Mouse (Mus musculus) adrenal gland, adult (tissue): ENCODE measurements at regions not wholly inside any gene's neighbourhood (a gene's known extent, or its start where the extent isn't known, plus 50 kb on each side); places are given as distances from the start of the nearest gene placed in this dataset.

Source experiments
- DNase-seq, 2 experiments: peaks; one replicate each; pipeline ENCODE4 v3.0.0; 2022 to 2023; ENCODE audit warnings: low spot score in 1 of 2; ENCODE audit not compliant: inconsistent age in 2 of 2

DNA sequence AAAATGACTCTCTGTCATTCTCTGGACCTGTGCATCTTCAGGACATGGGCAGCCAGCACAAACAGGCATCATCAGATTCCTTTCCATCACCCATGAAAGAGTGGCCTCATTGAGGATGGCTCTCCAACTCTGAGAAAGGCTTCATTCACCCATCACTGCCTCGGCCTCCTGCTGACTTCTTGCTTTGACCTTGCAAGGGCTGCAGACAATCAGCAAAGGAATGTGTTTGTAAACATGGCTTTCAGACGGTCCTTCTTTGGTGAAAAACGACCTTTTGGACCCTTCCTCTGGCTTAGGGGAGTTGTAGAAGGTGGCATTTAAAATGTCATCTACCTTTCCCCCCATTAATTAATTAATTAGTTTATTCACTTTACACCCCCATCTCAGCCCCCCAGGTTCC lies 134.3 kb downstream of the Moxd1 start:
- DNase-seq: no peak

DNA sequence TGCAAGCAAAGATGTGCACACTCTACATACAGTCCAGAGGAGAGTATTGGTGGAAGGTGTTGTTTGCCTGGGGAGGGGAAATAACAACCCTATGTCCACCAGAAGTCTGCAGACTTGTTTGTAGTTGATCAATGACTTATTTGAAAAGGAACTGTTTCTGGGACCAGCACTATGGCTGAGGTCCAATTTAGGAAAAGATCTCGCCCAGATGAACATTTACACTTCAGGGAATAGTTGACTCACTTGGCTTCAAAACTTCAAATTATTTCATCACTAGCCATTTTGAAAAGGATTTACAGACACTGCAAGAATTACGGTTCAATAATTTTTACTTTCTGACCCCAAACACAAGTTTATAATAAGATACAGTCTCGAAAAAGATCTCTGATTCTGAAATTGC lies 138.1 kb downstream of the Moxd1 start:
- no peak for DNase-seq

DNA sequence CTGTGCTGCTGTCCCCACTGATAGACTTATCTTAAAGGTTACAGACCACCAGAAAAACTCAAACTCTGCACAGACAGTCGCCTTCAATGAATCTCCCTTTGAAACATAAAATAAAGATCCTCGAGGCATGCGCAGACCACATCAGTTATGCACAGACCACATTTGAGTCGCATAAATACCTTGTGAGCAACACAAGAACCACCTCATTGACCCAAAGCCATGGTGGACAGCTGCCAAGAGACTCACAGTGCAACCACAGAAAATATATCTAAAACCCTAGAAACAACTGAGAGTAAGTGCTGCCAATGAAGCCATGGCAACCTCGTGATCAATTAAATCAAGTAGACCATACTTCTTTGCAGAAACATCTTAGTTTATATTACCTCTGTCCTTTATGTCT lies 142.1 kb downstream of the Moxd1 start:
- DNase-seq: no peak

DNA sequence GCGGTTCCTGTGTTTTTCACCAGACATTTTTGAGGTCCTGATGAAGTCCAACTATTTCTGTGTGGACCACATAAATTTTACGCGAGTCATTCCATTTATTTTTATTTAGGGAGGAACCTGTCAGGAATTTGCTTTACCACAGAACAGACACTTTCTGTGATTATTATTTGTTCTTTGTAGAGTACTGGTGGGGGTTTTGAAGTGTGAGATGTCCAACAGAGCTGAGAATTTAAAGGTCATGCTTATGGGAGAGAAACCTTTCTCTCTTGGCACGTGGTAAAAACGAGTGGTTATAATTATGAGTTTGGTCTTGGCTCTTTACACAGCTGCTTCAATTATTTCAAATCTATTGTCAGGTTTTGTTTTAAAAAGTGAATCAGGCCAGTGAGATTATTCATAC lies 143.7 kb downstream of the Moxd1 start:
- no peak for DNase-seq

DNA sequence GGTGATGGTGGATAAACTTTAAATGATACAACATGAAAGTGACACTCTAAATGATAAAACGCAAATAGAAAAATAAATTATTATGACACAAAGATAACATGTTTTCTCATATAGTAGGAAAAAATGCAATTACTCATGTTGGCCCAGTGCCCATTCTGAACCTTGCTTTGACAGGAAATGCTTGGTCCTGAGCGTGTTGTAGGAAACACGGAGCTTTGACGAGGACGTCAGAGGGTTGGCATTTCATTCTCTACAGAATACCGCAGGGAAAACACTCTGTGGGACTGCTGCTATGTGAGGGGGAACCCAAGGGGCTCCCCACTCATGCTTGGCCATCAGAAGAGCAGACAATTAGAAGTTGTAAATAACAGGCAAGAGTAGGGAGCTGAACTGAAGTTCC lies 150.6 kb downstream of the Moxd1 start:
- DNase-seq: peak in 1 of 2 experiments; percentile 43

DNA sequence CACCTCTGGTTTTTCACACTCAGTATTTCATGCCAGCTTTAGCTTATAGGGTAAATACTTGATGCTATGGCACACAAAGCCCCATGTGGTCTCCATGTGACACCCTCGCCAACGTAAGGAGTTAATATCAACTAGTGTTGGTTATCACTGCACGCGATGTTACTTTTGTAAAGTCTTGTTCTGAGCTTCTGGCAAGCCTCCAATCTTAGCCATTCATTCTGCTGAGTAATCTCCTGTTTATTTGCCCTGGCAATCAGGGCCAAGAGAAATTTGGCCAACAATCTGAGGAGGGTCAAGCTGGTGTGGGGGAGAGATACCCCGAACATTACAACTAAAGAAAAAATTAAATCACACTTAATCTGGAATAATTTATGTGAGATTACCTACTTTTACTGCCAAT lies 156.0 kb downstream of the Moxd1 start:
- peak; percentile 31 to 80 for DNase-seq

DNA sequence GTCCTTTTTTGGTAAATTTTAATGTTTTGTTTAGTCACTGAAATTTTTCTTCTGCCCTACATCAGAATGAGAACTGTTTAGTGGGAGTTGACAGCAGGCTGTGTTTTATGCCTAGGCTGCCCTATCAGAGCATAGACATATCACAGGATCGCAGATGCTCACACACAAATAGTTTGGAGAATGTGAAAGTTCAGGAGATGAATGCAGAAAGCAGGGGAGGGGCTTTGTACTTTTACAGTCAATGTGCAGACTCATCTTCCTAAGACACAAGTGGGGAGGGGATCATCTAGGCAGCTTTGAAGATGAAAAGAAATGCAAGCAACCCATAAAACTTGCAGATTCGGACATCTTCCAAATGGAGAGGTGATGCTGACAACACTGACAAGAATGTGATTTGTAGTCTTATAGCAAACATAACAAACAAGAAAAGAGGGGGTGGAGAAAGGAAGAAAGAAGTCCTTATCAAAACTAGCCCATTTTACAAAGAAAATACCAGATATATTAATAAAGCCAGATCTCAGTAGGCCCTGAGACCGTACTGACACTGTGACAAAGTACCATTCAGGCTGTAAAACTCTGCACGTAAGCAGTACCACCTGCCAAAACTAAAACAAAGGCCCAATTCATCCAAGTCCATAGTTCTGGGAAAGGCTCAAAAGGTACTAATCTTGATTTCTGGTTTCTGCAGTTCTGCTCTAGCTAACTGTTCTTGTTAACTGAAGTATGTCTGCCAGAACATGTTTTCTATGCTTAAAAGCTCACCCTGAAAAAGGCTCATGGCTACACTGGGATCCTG lies 157.4 kb downstream of the Moxd1 start:
- no peak for DNase-seq

DNA sequence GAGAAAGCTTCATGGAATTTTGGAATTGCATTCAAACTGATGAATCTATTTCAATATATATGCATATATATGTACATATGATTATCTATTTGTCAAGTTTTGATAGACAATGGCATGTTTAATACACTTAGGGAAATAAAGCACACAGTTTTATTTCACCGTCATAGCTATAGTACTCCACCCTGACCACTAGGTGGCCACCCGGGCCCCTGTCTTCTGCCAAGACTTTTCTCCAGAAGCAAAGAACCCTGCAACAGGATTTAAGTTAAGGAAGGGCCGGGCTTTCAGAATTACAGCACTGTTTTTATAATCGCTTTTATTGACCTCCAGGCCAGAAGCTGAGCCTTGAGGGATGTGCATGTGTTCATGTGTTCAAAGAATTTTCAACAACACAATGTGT lies 158.6 kb downstream of the Moxd1 start:
- peak; percentile 13 to 54 for DNase-seq

DNA sequence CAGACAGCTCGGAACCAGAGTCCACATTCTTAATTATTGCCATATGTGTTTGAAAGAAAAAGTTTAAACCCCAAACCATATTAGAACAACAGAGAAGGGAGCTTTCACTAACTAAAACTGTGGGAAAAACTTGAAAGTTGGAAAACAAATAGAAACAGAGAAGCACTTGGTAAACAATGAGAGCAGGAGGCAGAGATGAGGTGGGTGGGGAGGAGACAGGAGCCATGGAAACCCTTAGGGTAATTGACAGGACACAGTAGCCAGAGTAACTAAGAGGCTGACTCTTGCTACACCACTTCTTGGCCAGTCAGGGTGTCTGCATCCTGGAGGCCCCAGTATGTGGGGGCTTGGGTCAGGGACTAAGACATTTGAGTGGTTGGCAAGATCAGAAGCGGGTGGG lies 160.7 kb downstream of the Moxd1 start:
- no peak for DNase-seq

DNA sequence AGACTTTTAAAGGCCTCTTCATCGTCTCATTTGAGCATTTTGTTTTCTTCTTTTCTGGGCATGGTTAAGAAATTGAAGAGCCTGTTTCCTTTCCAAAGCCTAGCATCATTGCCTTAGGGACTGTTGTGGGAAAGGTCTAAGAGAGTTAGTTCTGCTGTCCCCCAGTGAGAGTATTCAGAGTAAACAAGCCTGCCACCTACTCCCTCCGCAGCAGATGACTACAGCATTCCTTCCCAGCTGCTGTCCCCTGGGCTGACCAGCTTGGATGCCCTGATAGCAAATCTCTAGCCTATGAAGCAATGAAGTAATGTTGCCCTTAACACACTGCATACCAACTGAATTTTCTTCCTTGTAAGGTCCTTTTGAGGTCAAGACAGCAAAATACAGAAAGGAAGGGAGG lies 164.9 kb downstream of the Moxd1 start:
- DNase-seq: no peak

DNA sequence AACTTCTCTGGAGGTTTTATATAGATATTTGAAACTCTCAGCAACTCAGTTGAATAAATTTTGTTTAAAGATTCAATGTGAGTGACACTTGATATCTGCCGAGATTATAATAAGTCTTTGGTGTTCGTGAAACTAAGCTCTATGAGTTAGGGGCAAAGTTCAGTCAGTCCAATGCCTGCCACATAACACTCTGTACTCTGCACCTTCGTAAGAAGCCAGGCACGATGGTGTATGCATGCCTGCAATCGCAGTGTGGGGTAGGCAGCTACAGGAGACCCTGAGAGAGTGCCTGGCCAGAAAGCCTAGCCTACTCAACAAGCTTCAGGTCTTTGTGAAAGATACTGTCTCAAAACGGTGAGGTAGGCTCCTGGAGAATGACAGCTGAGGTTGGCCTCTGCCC lies 167.7 kb downstream of the Moxd1 start:
- no peak for DNase-seq

DNA sequence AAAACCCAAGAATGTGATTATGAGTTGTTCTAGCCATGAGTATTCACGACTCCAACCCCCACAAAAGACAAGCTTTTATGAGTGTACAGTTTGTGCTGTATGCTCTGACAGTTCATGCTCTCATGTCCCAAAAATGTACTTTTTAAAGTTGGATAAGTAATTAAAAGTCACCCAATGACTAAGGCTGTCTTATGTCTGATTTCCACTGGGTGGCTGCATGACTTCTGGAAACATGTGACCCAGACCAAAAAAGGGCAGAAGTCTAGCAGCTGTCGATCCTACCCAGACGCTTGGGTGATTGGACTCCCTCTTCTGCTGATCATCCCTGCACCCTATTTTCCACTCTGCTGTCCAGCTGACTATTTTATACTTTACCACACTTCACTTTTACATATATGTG lies 168.7 kb downstream of the Moxd1 start:
- DNase-seq: no peak

DNA sequence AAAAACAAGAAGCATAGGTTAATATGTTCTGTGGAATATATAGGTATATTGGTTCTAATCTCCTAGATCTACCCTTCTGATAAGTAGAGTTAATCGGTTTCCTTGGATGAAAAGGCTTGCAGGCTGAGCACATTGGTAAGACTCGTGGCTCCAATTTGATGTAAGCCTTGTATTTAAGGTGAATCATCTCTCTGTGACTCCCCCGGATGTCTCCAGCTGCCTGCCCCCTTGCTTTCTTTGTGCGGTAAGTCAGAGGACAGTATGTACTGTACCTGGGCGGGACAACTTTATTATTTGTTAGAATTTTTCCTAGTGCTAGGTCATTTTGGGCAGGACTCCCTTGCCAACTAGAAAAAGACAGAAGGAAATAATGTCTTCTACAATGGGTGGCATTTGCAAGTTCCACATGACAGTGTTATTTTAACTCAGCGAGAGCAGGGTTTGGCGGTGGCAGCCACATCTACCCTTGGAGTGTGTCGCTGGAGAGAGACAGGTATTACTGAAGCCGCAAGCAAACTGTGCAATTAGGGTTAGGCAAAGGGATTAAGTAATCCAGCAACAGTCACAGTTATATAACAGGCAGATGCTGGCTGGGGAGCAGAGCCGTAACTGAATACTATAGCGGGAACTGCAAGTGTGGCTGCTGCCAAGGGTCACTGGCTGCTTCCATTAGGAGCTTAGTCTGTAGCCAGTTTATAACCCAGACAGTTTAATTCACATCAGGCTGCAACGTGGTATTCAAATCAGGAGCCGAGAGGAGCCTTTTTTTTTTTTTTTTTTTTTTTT lies 172.9 kb downstream of the Moxd1 start:
- DNase-seq: peak in 1 of 2 experiments; percentile 33

DNA sequence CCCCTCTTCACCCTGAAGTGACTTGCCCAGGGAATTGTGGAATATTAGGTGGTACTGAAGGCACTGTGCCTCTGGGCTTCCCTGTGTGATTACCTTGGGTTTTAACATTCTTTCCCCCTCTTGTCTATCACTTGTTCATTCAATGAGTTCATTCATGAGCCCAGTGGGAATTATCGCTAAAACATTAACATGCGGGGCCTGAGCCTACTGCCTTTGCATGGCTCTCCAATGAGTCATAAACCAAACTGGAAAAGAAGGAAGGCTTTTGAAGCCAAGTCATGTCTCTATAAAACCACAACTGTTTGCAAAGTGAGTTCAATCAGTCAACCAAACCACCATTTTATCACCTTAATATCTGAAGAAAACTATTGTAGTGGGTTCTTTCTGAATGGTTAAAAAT lies 173.8 kb downstream of the Moxd1 start:
- DNase-seq: no peak

DNA sequence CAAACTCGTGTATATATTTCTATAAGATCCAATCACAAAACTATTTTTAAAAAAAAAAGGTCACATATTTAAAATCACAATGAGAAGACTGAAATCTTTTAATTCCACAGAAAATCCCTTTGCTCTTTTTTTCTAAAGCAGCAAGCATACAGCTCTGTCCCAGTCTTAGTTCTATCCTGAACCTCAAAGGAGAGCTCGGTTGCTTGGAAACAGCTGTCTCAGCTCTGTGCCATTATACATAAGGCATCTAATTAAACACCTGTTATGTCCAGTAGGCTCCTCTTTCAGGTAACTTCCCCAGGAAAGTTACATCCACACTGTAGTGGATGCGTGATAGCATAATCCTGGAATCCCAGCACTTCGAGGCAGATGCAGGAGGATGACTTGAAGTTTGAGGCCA lies 181.5 kb downstream of the Moxd1 start:
- DNase-seq: no peak

DNA sequence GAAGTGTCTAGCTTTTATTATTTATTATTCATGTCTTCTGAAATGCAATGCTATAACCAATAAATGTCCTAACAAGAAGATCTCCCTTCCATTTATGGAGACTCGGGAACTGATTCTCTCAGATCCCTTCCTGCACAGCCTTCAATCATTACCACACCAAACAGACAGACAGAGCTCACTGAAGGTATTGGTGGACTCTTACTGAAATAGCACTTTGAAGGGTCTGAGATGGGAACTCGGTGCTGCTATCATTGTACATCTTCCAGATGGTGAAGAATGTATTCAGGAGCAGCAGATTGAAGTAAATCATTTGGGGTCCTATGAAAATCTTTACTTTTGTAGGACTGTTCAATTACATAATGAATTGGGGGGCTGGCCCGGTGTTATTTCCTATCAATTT lies 183.6 kb downstream of the Moxd1 start:
- DNase-seq: no peak

DNA sequence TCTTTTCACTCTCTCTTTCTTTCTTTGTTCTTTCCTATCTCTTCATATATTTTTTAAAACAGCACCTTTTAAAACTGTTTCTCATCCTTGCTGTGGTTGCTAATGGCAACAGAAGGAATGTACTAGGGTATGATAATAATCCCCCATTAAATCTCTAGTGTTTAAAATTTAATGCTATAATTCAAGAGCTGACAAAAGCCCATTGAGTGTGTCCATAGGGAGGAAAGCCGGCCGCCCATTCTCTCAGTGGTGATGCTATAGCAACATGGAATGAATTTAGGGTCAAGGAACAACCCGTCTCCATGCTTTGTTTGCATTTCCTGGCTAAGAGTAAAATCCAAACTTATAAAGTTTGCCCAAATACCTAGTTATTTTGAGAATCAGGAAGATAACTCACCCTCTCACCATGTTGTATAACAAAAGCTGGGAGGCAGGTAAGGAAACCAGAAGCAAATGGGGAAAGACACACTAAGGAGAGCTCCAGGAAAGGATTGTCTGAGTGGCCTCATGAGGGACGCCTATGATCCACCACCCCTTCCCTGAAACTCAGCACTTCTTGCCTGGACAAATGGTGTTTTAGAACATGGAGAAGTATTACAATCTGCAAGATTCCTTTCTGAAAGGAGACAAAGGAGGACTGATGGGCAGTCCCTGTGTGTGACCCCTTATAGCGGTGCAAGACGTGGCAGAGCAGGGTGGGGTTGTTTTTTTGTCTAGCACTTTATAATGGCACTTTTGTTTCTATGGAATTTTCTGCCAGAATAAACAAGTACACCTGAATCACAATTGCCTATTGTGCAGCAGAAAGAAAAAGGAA lies 184.3 kb downstream of the Moxd1 start:
- DNase-seq: no peak

DNA sequence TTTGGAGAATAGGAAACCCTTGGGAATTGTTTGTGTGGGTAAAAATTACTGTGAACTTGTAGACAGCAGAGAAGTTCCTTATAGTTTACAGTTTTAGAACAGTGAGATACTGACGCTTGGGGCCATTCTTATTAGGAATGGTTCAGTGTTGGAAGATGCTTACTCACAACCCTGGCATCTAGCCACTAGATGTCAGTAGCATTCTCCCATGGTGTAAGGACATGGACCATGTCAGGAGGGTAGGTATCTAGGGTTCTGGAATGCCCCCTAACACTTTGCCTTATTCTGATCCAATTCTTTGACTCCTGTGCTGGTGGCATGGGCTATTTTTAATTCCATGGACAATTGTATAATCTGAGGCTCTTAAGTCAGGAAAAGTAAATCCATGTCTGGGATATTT lies 185.3 kb upstream of the Ccn2 start:
- peak; percentile 28 to 81 for DNase-seq

DNA sequence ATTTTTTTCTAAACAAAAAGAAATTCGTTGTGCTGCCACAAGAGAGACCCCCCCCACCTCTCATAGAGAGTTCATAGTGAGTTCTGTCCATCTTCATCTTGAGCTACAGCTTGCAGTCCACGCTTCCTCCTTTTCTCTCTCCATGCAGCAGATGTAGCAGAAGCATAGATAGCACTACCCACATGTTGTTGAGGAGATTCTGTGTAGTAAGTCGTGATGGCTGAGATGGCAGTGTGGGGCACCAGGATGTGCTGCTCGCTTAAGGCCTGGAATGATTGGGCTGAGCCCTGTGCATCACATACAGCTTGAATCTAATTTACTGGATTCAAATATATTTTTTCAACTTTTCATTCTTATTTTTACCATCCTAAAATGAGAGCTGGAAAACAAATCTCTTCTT lies 184.4 kb upstream of the Ccn2 start:
- DNase-seq: no peak

DNA sequence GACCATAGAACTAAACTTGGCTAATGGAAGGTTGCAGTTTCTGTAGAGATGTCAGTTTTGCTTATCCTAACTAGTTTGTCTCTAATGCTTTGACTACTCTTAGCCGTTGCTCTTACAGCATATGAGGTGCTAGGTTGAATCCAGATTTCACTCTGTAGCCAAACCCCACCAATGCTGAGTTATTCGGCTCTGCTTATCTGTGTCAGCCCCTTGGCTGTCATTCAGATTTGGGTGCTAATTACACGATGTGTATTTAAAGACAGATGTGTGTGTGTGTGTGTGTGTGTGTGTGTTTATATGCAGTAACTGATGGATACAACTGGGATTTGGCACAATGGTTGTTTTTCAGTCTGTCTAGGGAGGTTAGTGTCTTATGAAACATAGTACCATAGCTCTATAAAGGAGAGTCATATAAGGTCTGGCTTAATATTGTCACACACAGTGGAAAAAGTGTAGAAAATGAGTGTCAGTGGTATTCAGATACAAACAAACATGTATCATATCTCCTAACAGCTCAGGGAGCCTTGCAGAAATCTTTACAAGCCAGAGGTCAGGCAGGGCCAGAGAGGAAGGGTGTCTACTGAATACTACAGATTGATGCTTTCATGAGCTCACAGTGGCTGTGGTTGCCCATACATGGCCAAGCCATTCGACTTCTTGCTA lies 172.6 kb upstream of the Ccn2 start:
- DNase-seq: no peak

DNA sequence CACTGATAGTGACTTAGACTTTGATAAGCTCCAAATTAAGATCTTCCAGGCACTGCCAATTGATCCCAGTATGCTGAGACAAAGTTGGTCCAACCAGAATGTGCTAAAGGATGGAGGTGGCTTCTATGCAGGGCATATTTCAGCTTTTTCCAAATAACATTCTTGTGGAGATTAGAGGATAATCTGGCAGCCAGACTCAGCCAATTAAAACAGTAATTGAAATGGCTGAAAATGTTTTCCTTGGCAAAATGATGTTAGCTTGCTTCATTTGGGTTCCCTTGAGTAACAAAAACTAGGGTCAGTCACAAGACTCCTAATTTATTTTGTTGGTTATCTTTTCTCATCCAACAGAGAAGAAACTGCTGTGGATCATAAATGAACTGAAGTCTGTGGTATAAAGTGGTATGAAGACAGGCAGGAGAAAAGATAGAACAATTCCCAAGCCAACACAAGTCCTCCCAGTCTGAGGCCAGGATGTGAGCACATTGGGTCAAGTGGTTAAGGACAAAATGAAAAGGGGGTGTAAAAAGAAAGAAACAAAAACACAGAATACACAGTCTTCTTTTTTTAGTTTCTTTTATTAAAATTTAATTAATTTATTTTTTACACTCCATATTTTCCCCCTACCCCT lies 161.4 kb upstream of the Ccn2 start:
- no peak for DNase-seq
